Mouse (Mus musculus) heart, embryonic 10.5 days (tissue): ENCODE results near the gene Olfr410. TPM values are rescaled to one million over a fixed set of nuclear protein-coding genes. Genes with fewer than 3 reads are reported as not detected.
A peak's percentile ranks its signal among the peaks of the same experiment; 100 is the strongest.

ENCODE experiments used
- DNase-seq: peaks from one replicate; pipeline ENCODE4 v3.0.0-alpha.2; 2017; ENCODE audit warnings: low spot score
- H3K27ac ChIP-seq: fragments of 300-500 bp; sonication (generic); 2 replicates; pipeline ENCODE4 v1.5.1; 2016; ENCODE audit warnings: mild to moderate bottlenecking
- H3K27me3 ChIP-seq: fragments of 300-500 bp; sonication (generic); 2 replicates; pipeline ENCODE4 v1.6.1; 2016; ENCODE audit warnings: mild to moderate bottlenecking; ENCODE audit not compliant: poor library complexity, insufficient read depth, severe bottlenecking
- H3K36me3 ChIP-seq: fragments of 300-500 bp; sonication (generic); 2 replicates; pipeline ENCODE4 v1.6.1; 2016; ENCODE audit warnings: mild to moderate bottlenecking, moderate library complexity
- H3K4me1 ChIP-seq: fragments of 300-500 bp; sonication (generic); 2 replicates; pipeline ENCODE4 v1.6.1; 2016; ENCODE audit warnings: mild to moderate bottlenecking
- H3K4me3 ChIP-seq: fragments of 300-500 bp; sonication (generic); 2 replicates; pipeline ENCODE4 v1.5.1; 2016; ENCODE audit warnings: mild to moderate bottlenecking, moderate library complexity
- H3K9me3 ChIP-seq: fragments of 300-500 bp; sonication (generic); 2 replicates; pipeline ENCODE4 v1.6.1; 2016; ENCODE audit warnings: mild to moderate bottlenecking, moderate library complexity
- WGBS: fragments of 180-500 bp; shearing (Covaris S2); methylation state at CpG from one replicate; pipeline ENCODE4 v1.1.7; 2016; 5-methylcytosine and 5-hydroxymethylcytosine counted together
- polyA plus RNA-seq: library from polyadenylated mRNA; unstranded; fragments of >200 nt; fragmentation: Nextera tagmentation; extraction: Ambion mirVana; gene quantifications from 2 replicates; pipeline ENCODE4 v1.2.1, GENCODE M21; 2016

Gene Olfr410
- not detected in 2 replicates for polyA plus RNA-seq

- Histone ChIP-seq H3K36me3 (no peaks in the 10 kb centered on the region), H3K27ac (no peak within 1 kb of the TSS), H3K27me3 (no peaks in the 10 kb centered on the region), H3K4me1 (no peaks in the 10 kb centered on the region), H3K9me3 (no peaks in the 10 kb centered on the region), H3K4me3 (no peak within 1 kb of the TSS)
- 76% methylated on average over 6 of the region's 6 CpGs for WGBS
- DNase-seq, result no peak
Measured at GRCm38 (mm10) chr11:74337931-74338330, at the start of gene Olfr410. Olfr410 (minus strand) TSS chr11:74338031.

DNA sequence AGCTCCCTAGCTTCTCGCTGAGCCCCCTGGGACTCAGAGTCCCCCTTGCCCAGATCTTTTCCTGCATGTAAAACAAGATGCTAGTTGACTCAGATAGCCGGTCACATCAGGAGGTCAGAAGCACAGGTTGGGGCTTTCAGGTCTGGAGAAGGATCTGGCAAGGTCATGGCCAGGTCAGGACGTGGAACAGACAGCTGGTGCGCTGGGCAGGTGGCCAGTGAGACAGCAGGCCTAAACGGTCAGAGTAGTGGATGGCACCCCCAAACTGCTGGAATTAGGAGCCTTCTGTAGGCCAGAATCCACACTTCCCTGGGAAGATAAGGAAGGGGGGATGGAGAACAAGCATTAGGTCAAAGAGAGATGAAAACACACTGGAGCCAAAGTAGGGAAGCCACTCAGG is 49.4 kb upstream of the Olfr410 start:
- Histone ChIP-seq H3K27me3 (no peaks in the 10 kb centered on the region), H3K27ac (no peak overlapping the region), H3K9me3 (no peaks in the 10 kb centered on the region), H3K36me3 (peaks cover 16% of the 10 kb centered on the region; the same call in 1 of the 2 replicates), H3K4me1 (peaks cover 19% of the 10 kb centered on the region; the same call in 1 of the 2 replicates), H3K4me3 (no peak overlapping the region)
- no peak for DNase-seq
- 77% methylated on average over 5 of the region's 5 CpGs for WGBS

GRCm38 (mm10) chr11:74385674-74386073 is 47.8 kb upstream of the Olfr410 start:
- DNase-seq, result no peak
- Histone ChIP-seq H3K36me3 (peaks cover 12% of the 10 kb centered on the region; the same call in 1 of the 2 replicates), H3K9me3 (no peaks in the 10 kb centered on the region), H3K27ac (no peak overlapping the region), H3K27me3 (no peaks in the 10 kb centered on the region), H3K4me1 (peaks cover 20% of the 10 kb centered on the region; the same call in 1 of the 2 replicates), H3K4me3 (no peak overlapping the region)
- WGBS, result 81% methylated on average over 9 of the region's 9 CpGs

- H3K27me3 ChIP-seq, result peaks cover 22% of the 10 kb centered on the region
- no peaks in the 10 kb centered on the region for H3K9me3 ChIP-seq
- peak; percentile 71 for DNase-seq
- WGBS, result 67% methylated on average over 4 of the region's 4 CpGs
- H3K4me1 ChIP-seq, result 0 out of 2 replicates have a peak, but pooled peaks cover 4% of the 10 kb centered on the region
- no peak overlapping the region for H3K4me3 ChIP-seq
- no peaks in the 10 kb centered on the region for H3K36me3 ChIP-seq
- H3K27ac ChIP-seq, result no peak overlapping the region
Measured at GRCm38 (mm10) chr11:74379166-74379873, 41.5 kb upstream of the Olfr410 start.

DNA sequence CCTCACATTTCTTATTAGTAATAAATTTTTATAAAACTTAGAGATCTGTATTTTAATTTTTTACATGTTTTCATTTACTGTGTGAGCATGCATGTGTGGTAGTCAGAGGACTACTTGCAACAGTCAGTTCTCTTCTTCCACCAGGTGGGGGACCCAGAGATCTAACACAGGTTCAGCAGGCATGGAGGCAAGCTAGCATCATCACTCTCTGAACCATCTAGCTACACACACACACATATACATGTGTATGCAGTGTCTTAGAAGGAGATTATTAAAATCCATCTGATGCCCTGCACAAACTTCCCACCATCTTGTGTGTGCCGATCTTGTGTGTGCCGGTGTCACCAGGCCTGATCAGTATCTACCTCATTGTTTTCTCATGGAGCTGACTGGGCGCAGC is 39.0 kb upstream of the Olfr410 start:
- Histone ChIP-seq H3K4me1 (no peaks in the 10 kb centered on the region), H3K27me3 (peaks cover 22% of the 10 kb centered on the region), H3K9me3 (no peaks in the 10 kb centered on the region), H3K4me3 (no peak overlapping the region), H3K27ac (no peak overlapping the region), H3K36me3 (no peaks in the 10 kb centered on the region)
- 78% methylated on average over 3 of the region's 3 CpGs for WGBS
- peak; percentile 74 for DNase-seq

DNA sequence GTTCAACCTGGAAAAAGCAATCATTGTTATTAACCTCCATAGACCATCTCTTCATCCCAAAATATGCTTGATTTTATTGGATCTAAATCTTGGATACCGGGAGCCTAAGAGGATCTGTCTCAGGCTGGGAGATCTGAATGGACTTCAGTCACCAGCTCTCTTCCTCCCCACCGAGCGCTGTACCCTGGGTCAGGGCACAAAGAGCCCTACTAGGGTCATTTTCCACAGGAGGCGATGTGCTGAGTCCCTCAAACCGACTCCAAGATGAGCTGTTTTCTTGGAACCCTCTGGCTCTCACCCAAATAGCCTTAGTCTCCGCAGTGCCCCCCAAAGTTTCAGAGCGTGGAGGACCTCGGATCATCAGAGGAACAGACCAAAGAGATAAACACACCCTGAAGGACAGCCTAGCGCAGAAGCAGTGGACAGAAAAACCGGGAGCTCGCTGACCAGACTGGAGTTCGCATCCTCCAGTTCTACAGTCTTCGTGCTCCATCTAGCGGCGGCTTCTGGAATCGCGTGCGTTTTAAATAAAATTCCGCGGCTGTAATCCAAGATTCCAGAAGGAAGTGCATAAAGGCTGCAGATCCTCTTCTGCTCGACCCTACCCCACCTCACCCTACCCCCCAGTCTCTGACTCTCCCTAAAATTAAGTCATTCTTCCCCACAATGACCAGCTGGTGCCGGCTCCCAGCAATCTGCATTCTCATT is 33.7 kb upstream of the Olfr410 start:
- no peak overlapping the region for H3K4me3 ChIP-seq
- DNase-seq, result peak; percentile 81
- no peaks in the 10 kb centered on the region for H3K9me3 ChIP-seq
- H3K36me3 ChIP-seq, result no peaks in the 10 kb centered on the region
- 16% methylated on average over 22 of the region's 22 CpGs for WGBS
- peaks cover 9% of the 10 kb centered on the region for H3K27me3 ChIP-seq
- no peaks in the 10 kb centered on the region for H3K4me1 ChIP-seq
- H3K27ac ChIP-seq, result no peak overlapping the region

GRCm38 (mm10) chr11:74361769-74362168 is 23.9 kb upstream of the Olfr410 start, which contains the start of gene Olfr412:
Olfr412 (plus strand) TSS chr11:74362069.
- no peaks in the 10 kb centered on the region for H3K9me3 ChIP-seq

DNA sequence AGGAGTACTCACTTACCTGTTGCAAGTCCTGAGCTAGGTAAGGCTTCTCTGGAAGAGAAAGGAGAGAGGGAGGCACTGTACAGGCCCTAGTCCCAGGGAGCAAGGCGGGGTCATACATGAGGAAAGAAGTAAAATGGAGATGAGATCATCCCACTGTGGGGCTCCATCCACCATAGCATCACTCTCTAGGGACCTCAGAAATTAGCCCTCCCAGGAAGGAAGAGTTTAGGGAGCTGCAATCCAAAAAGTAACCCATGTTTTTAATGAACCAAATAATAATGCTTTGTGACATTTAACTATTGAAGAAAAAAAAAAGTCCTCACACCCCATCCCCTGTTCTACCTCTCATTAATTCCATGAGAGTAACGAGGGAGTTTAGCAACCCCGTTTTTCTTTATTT is 14.7 kb upstream of the Olfr410 start, which contains the start of gene Olfr411:
Gene Olfr411 (minus strand): TSS at position 101 of the 400 bp plus-strand sequence.
- no peaks in the 10 kb centered on the region for H3K9me3 ChIP-seq
- no peak within 1 kb of the TSS for H3K27ac ChIP-seq
- DNase-seq, result no peak
- H3K4me3 ChIP-seq, result no peak within 1 kb of the TSS
- 75% methylated on average over 3 of the region's 3 CpGs for WGBS
- H3K36me3 ChIP-seq, result no peaks in the 10 kb centered on the region
- H3K27me3 ChIP-seq, result no peaks in the 10 kb centered on the region
- no peaks in the 10 kb centered on the region for H3K4me1 ChIP-seq

More at GRCm38 (mm10) chr11:74361769-74362168, 23.9 kb upstream of the Olfr410 start, which contains the start of gene Olfr412:
- no peak for DNase-seq
- Histone ChIP-seq H3K4me1 (no peaks in the 10 kb centered on the region), H3K36me3 (no peaks in the 10 kb centered on the region), H3K27ac (no peak within 1 kb of the TSS), H3K4me3 (no peak within 1 kb of the TSS), H3K27me3 (no peaks in the 10 kb centered on the region)
- WGBS, result 66% methylated on average over 1 of the region's 1 CpGs

- no peak for DNase-seq
- Histone ChIP-seq H3K9me3 (0 out of 2 replicates have a peak, but pooled peaks cover 3% of the 10 kb centered on the region), H3K4me3 (no peak overlapping the region), H3K4me1 (no peaks in the 10 kb centered on the region), H3K27ac (no peak overlapping the region), H3K27me3 (no peaks in the 10 kb centered on the region), H3K36me3 (no peaks in the 10 kb centered on the region)
Measured at GRCm38 (mm10) chr11:74328781-74329180, 9.1 kb downstream of the Olfr410 start.

DNA sequence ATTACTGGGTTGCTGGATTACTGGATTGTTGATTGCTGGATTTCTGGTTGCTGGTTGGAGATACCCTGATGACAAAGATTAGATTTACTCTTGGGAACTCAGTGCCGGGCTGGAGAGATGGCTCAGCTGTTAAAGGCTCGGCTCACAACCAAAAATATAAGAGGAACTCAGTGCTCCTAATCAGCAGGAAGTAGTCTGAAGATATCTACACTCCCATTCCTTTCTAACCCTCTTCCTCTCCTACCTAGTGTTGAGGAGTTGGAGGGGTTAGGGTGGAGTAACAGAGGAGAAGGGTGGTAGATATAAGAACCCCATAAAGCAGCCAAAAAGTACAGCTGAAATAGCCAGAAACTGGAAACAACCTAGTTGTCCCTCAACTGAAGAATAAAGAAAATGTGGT is 11.8 kb downstream of the Olfr410 start:
- Histone ChIP-seq H3K4me1 (no peaks in the 10 kb centered on the region), H3K27me3 (no peaks in the 10 kb centered on the region), H3K4me3 (no peak overlapping the region), H3K9me3 (0 out of 2 replicates have a peak, but pooled peaks cover 3% of the 10 kb centered on the region), H3K36me3 (no peaks in the 10 kb centered on the region), H3K27ac (no peak overlapping the region)
- no peak for DNase-seq
- 46% methylated on average over 2 of the region's 2 CpGs for WGBS

- H3K36me3 ChIP-seq, result no peaks in the 10 kb centered on the region
- WGBS, result 71% methylated on average over 2 of the region's 2 CpGs
- no peak overlapping the region for H3K27ac ChIP-seq
- no peak overlapping the region for H3K4me3 ChIP-seq
- no peaks in the 10 kb centered on the region; the same call in 1 of the 2 replicates for H3K9me3 ChIP-seq
- H3K27me3 ChIP-seq, result no peaks in the 10 kb centered on the region
- H3K4me1 ChIP-seq, result no peaks in the 10 kb centered on the region
- peak; percentile 63 for DNase-seq
Measured at GRCm38 (mm10) chr11:74287256-74287655, 50.6 kb downstream of the Olfr410 start.

- H3K4me1 ChIP-seq, result no peaks in the 10 kb centered on the region
Measured at GRCm38 (mm10) chr11:74283436-74283835, 54.4 kb downstream of the Olfr410 start, which contains the start of gene Olfr59. Olfr59 (plus strand) TSS chr11:74283736.

More at GRCm38 (mm10) chr11:74283436-74283835, 54.4 kb downstream of the Olfr410 start, which contains the start of gene Olfr59:
- 54% methylated on average over 2 of the region's 2 CpGs for WGBS
- Histone ChIP-seq H3K27me3 (no peaks in the 10 kb centered on the region), H3K36me3 (no peaks in the 10 kb centered on the region), H3K9me3 (no peaks in the 10 kb centered on the region; the same call in 1 of the 2 replicates), H3K4me3 (no peak within 1 kb of the TSS), H3K27ac (no peak within 1 kb of the TSS)
- no peak for DNase-seq
